Mouse (Mus musculus): ENCODE results near the gene Kcne1.

The Kcne1 gene

GRCm38 (mm10) chr16:92357023-92357422, 2.2 kb downstream of the Kcne1 start:
- DNase-seq (ENCODE audit: low spot score in 2 of 2) = no peak

- no peak for DNase-seq (ENCODE audit: low spot score in 2 of 2)
These were observed 3.3 kb downstream of the Kcne1 start for GRCm38 (mm10) chr16:92355982-92356381.

- DNase-seq (ENCODE audit: low spot score in 2 of 2) = no peak
These were observed 3.9 kb downstream of the Kcne1 start for GRCm38 (mm10) chr16:92355366-92355765.

GRCm38 (mm10) chr16:92353897-92354296, 5.4 kb downstream of the Kcne1 start:
- DNase-seq (ENCODE audit: low spot score in 2 of 2) = no peak

GRCm38 (mm10) chr16:92353295-92353694, 6.0 kb downstream of the Kcne1 start:
- no peak for DNase-seq (ENCODE audit: low spot score in 2 of 2)

- DNase-seq (ENCODE audit: low spot score in 2 of 2) = no peak
These were observed 10.3 kb downstream of the Kcne1 start for GRCm38 (mm10) chr16:92348941-92349340.

GRCm38 (mm10) chr16:92346297-92346916, 12.9 kb downstream of the Kcne1 start:
- DNase-seq (ENCODE audit: low spot score in 2 of 2) = no peak

GRCm38 (mm10) chr16:92345177-92345576, 14.1 kb downstream of the Kcne1 start:
- no peak for DNase-seq (ENCODE audit: low spot score in 2 of 2)

GRCm38 (mm10) chr16:92340612-92341511, 18.4 kb downstream of the Kcne1 start:
- peak in 1 of 2 experiments; percentile 51 for DNase-seq (ENCODE audit: low spot score in 2 of 2)

- peak; percentile 22 to 65 for DNase-seq (ENCODE audit: low spot score in 2 of 2)
These were observed 23.0 kb downstream of the Kcne1 start for GRCm38 (mm10) chr16:92336280-92336679.

- no peak for DNase-seq (ENCODE audit: low spot score in 2 of 2)
These were observed 24.7 kb downstream of the Kcne1 start for GRCm38 (mm10) chr16:92334600-92334999.

- no peak for DNase-seq (ENCODE audit: low spot score in 2 of 2)
These were observed 28.3 kb downstream of the Kcne1 start for GRCm38 (mm10) chr16:92330966-92331365.

- no peak for DNase-seq (ENCODE audit: low spot score in 2 of 2)
These were observed 31.4 kb downstream of the Kcne1 start for GRCm38 (mm10) chr16:92327911-92328310.

GRCm38 (mm10) chr16:92325062-92325406, 34.2 kb downstream of the Kcne1 start:
- DNase-seq (ENCODE audit: low spot score in 2 of 2) = no peak

GRCm38 (mm10) chr16:92324309-92325061, 34.8 kb downstream of the Kcne1 start:
- DNase-seq (ENCODE audit: low spot score in 2 of 2) = no peak

GRCm38 (mm10) chr16:92321341-92321740, 37.9 kb downstream of the Kcne1 start, which contains the start of gene Fam243:
Gene Fam243, minus strand, starts transcription at chr16:92321441.
- no peak for DNase-seq (ENCODE audit: low spot score in 2 of 2)

- no peak for DNase-seq (ENCODE audit: low spot score in 2 of 2)
These were observed 38.9 kb downstream of the Kcne1 start for GRCm38 (mm10) chr16:92320361-92320760.

- DNase-seq (ENCODE audit: low spot score in 2 of 2) = peak; percentile 67 to 91
These were observed 39.7 kb downstream of the Kcne1 start for GRCm38 (mm10) chr16:92319353-92320109.

- DNase-seq (ENCODE audit: low spot score in 2 of 2) = no peak
These were observed 43.1 kb downstream of the Kcne1 start for GRCm38 (mm10) chr16:92316049-92316738.

- peak in 1 of 2 experiments; percentile 46 for DNase-seq (ENCODE audit: low spot score in 2 of 2)
These were observed 45.1 kb downstream of the Kcne1 start for GRCm38 (mm10) chr16:92313953-92314741.
